Mouse (Mus musculus) cortical plate, adult 2 months (tissue): ENCODE data around the gene 1700001K19Rik.

Experiments used
- CTCF ChIP-seq: fragments of 200-500 bp; IDR thresholded peaks from 2 replicates; pipeline ENCODE4 v1.5.1; 2011; ENCODE audit warnings: mild to moderate bottlenecking, control low read depth, low read length; ENCODE audit not compliant: insufficient read depth; ENCODE audit errors: extremely low read depth
- POLR2A ChIP-seq: fragments of 200-500 bp; IDR thresholded peaks from 2 replicates; pipeline ENCODE4 v1.6.1; 2011; ENCODE audit warnings: mild to moderate bottlenecking, low read length, control low read depth; ENCODE audit not compliant: insufficient read depth; ENCODE audit errors: extremely low read depth

DNA sequence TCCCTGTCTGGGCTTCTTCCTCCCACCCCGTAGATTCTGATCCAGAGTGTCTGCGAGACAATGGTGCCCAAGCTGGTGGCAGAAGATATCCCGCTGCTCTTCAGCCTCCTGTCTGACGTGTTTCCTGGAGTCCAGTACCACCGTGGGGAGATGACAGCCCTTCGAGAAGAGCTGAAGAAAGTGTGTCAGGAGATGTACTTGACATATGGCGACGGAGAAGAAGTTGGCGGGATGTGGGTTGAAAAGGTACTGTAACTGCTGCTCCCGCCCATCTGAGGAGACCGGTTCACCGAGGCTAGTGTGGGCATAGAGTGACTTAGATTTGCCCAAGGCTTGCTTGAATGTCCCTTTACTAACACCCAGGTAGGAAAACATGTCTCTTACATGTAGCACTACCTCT lies 46.1 kb downstream of the 1700001K19Rik start:
- TF ChIP-seq CTCF (no peak), POLR2A (no peak)
